Mouse (Mus musculus): ENCODE measurements around the gene Olfr1221. TPM values are rescaled to one million over a fixed set of nuclear protein-coding genes. Genes with fewer than 3 reads are reported as not detected.
"Not testable (repeated sequence)": the region's sequence is repeated elsewhere in the genome, so short reads cannot be mapped to it uniquely, and the experiment has no call there.

Olfr1221 gene
- not detected in 2 replicates for polyA plus RNA-seq (2015; fragmentation: Nextera tagmentation; extraction: Ambion mirVana)

- Histone ChIP-seq H3K4me1 (ENCODE audit: control insufficient read depth, insufficient read depth, low read length) (no peaks in the 10 kb centered on the region), H3K27me3 (replicated peaks; ENCODE audit: control insufficient read depth, insufficient read depth, low read length) (no peaks in the 10 kb centered on the region), H3K9ac (ENCODE audit: low read depth, low read length) (no peak within 1 kb of the TSS), H3K4me2 (ENCODE audit: low read depth, low read length) (no peak within 1 kb of the TSS), H3K27ac (ENCODE audit: low read length) (no peak within 1 kb of the TSS), H3K4me3 (ENCODE audit: low read length) (no peak within 1 kb of the TSS), H3K36me3 (ENCODE audit: control insufficient read depth, insufficient read depth, low read length) (no peaks in the 10 kb centered on the region), H3K9me3 (ENCODE audit: control insufficient read depth, low read length) (no peaks in the 10 kb centered on the region)
- ATAC-seq: no peak
- WGBS: 78% methylated on average over 2 of the region's 2 CpGs
Observed at GRCm38 (mm10) chr2:89117183-89117582, at the start of gene Olfr1221. TSS of gene Olfr1221 (minus strand) at chr2:89117283.

GRCm38 (mm10) chr2:89164711-89165110 lies 47.6 kb upstream of the Olfr1221 start:
- H3K27ac ChIP-seq (ENCODE audit: low read length); H3K27me3 ChIP-seq (replicated peaks; ENCODE audit: control insufficient read depth, insufficient read depth, low read length); H3K4me2 ChIP-seq (ENCODE audit: low read depth, low read length); ATAC-seq; H3K9ac ChIP-seq (ENCODE audit: low read depth, low read length); H3K4me3 ChIP-seq (ENCODE audit: low read length); H3K4me1 ChIP-seq (ENCODE audit: control insufficient read depth, insufficient read depth, low read length); H3K9me3 ChIP-seq (ENCODE audit: control insufficient read depth, low read length); H3K36me3 ChIP-seq (ENCODE audit: control insufficient read depth, insufficient read depth, low read length): not testable (repeated sequence)
- WGBS: 88% methylated on average over 4 of the region's 4 CpGs

GRCm38 (mm10) chr2:89163991-89164390 lies 46.9 kb upstream of the Olfr1221 start, which contains the start of gene Olfr1224-ps1:
TSS of gene Olfr1224-ps1 (minus strand) at chr2:89164091.
- not testable (repeated sequence) for H3K9ac ChIP-seq (ENCODE audit: low read depth, low read length); H3K9me3 ChIP-seq (ENCODE audit: control insufficient read depth, low read length); H3K4me3 ChIP-seq (ENCODE audit: low read length); ATAC-seq; H3K4me2 ChIP-seq (ENCODE audit: low read depth, low read length); H3K27me3 ChIP-seq (replicated peaks; ENCODE audit: control insufficient read depth, insufficient read depth, low read length); H3K27ac ChIP-seq (ENCODE audit: low read length); H3K36me3 ChIP-seq (ENCODE audit: control insufficient read depth, insufficient read depth, low read length); H3K4me1 ChIP-seq (ENCODE audit: control insufficient read depth, insufficient read depth, low read length)
- 90% methylated on average over 8 of the region's 8 CpGs for WGBS

GRCm38 (mm10) chr2:89151460-89151859 lies 34.4 kb upstream of the Olfr1221 start, which contains the start of gene Olfr1223:
TSS of gene Olfr1223 (minus strand) at chr2:89151560.
- H3K27me3 ChIP-seq (replicated peaks; ENCODE audit: control insufficient read depth, insufficient read depth, low read length): no peaks in the 10 kb centered on the region
- 63% methylated on average over 1 of the region's 1 CpGs for WGBS
- no peaks in the 10 kb centered on the region for H3K36me3 ChIP-seq (ENCODE audit: control insufficient read depth, insufficient read depth, low read length)
- no peak within 1 kb of the TSS for H3K27ac ChIP-seq (ENCODE audit: low read length)
- no peak within 1 kb of the TSS for H3K4me2 ChIP-seq (ENCODE audit: low read depth, low read length)
- H3K9me3 ChIP-seq (ENCODE audit: control insufficient read depth, low read length): no peaks in the 10 kb centered on the region
- H3K4me3 ChIP-seq (ENCODE audit: low read length): no peak within 1 kb of the TSS
- no peak for ATAC-seq
- H3K4me1 ChIP-seq (ENCODE audit: control insufficient read depth, insufficient read depth, low read length): no peaks in the 10 kb centered on the region
- H3K9ac ChIP-seq (ENCODE audit: low read depth, low read length): no peak within 1 kb of the TSS

- H3K4me3 ChIP-seq (ENCODE audit: low read length): no peak within 1 kb of the TSS
- no peak within 1 kb of the TSS for H3K4me2 ChIP-seq (ENCODE audit: low read depth, low read length)
- no peak within 1 kb of the TSS for H3K27ac ChIP-seq (ENCODE audit: low read length)
- no peak for ATAC-seq
- H3K4me1 ChIP-seq (ENCODE audit: control insufficient read depth, insufficient read depth, low read length): no peaks in the 10 kb centered on the region
- H3K36me3 ChIP-seq (ENCODE audit: control insufficient read depth, insufficient read depth, low read length): no peaks in the 10 kb centered on the region
- H3K27me3 ChIP-seq (replicated peaks; ENCODE audit: control insufficient read depth, insufficient read depth, low read length): no peaks in the 10 kb centered on the region
- no peak within 1 kb of the TSS for H3K9ac ChIP-seq (ENCODE audit: low read depth, low read length)
- whole genome bisulfite sequencing: 63% methylated on average over 3 of the region's 3 CpGs
- H3K9me3 ChIP-seq (ENCODE audit: control insufficient read depth, low read length): no peaks in the 10 kb centered on the region
Observed at GRCm38 (mm10) chr2:89132954-89133353, 15.9 kb upstream of the Olfr1221 start, which contains the start of gene Olfr1222. TSS of gene Olfr1222 (minus strand) at chr2:89133054.

GRCm38 (mm10) chr2:89106735-89107134 lies 10.3 kb downstream of the Olfr1221 start, which contains the start of gene Olfr1220:
TSS of gene Olfr1220 (minus strand) at chr2:89106835.
- no peak within 1 kb of the TSS for H3K9ac ChIP-seq (ENCODE audit: low read depth, low read length)
- H3K4me1 ChIP-seq (ENCODE audit: control insufficient read depth, insufficient read depth, low read length): no peaks in the 10 kb centered on the region
- H3K9me3 ChIP-seq (ENCODE audit: control insufficient read depth, low read length): no peaks in the 10 kb centered on the region
- no peak within 1 kb of the TSS for H3K4me3 ChIP-seq (ENCODE audit: low read length)
- no peak for ATAC-seq
- WGBS: 67% methylated on average over 3 of the region's 3 CpGs
- no peak within 1 kb of the TSS for H3K27ac ChIP-seq (ENCODE audit: low read length)
- no peaks in the 10 kb centered on the region for H3K27me3 ChIP-seq (replicated peaks; ENCODE audit: control insufficient read depth, insufficient read depth, low read length)
- no peak within 1 kb of the TSS for H3K4me2 ChIP-seq (ENCODE audit: low read depth, low read length)
- no peaks in the 10 kb centered on the region for H3K36me3 ChIP-seq (ENCODE audit: control insufficient read depth, insufficient read depth, low read length)

GRCm38 (mm10) chr2:89105651-89106050 lies 11.4 kb downstream of the Olfr1221 start:
- no peak for ATAC-seq

GRCm38 (mm10) chr2:89093848-89094247 lies 23.2 kb downstream of the Olfr1221 start:
- Histone ChIP-seq H3K4me3 (ENCODE audit: low read length) (no peak overlapping the region), H3K36me3 (ENCODE audit: control insufficient read depth, insufficient read depth, low read length) (no peaks in the 10 kb centered on the region), H3K4me2 (ENCODE audit: low read depth, low read length) (no peak overlapping the region), H3K9ac (ENCODE audit: low read depth, low read length) (no peak overlapping the region), H3K9me3 (ENCODE audit: control insufficient read depth, low read length) (no peaks in the 10 kb centered on the region), H3K4me1 (ENCODE audit: control insufficient read depth, insufficient read depth, low read length) (no peaks in the 10 kb centered on the region), H3K27ac (ENCODE audit: low read length) (no peak overlapping the region), H3K27me3 (replicated peaks; ENCODE audit: control insufficient read depth, insufficient read depth, low read length) (no peaks in the 10 kb centered on the region)
- 97% methylated on average over 1 of the region's 1 CpGs for whole genome bisulfite sequencing
- ATAC-seq: no peak

More at GRCm38 (mm10) chr2:89105651-89106050, 11.4 kb downstream of the Olfr1221 start:
- Histone ChIP-seq H3K4me3 (ENCODE audit: low read length) (no peak overlapping the region), H3K4me1 (ENCODE audit: control insufficient read depth, insufficient read depth, low read length) (no peaks in the 10 kb centered on the region), H3K27ac (ENCODE audit: low read length) (no peak overlapping the region), H3K9ac (ENCODE audit: low read depth, low read length) (no peak overlapping the region), H3K36me3 (ENCODE audit: control insufficient read depth, insufficient read depth, low read length) (no peaks in the 10 kb centered on the region), H3K27me3 (replicated peaks; ENCODE audit: control insufficient read depth, insufficient read depth, low read length) (no peaks in the 10 kb centered on the region), H3K4me2 (ENCODE audit: low read depth, low read length) (no peak overlapping the region), H3K9me3 (ENCODE audit: control insufficient read depth, low read length) (no peaks in the 10 kb centered on the region)

GRCm38 (mm10) chr2:89083413-89083812 lies 33.7 kb downstream of the Olfr1221 start, which contains the start of gene Olfr1219:
TSS of gene Olfr1219 (minus strand) at chr2:89083513.
- Histone ChIP-seq H3K27me3 (replicated peaks; ENCODE audit: control insufficient read depth, insufficient read depth, low read length) (no peaks in the 10 kb centered on the region), H3K4me3 (ENCODE audit: low read length) (no peak within 1 kb of the TSS), H3K9me3 (ENCODE audit: control insufficient read depth, low read length) (no peaks in the 10 kb centered on the region), H3K4me1 (ENCODE audit: control insufficient read depth, insufficient read depth, low read length) (no peaks in the 10 kb centered on the region), H3K36me3 (ENCODE audit: control insufficient read depth, insufficient read depth, low read length) (no peaks in the 10 kb centered on the region), H3K9ac (ENCODE audit: low read depth, low read length) (no peak within 1 kb of the TSS), H3K4me2 (ENCODE audit: low read depth, low read length) (no peak within 1 kb of the TSS), H3K27ac (ENCODE audit: low read length) (no peak within 1 kb of the TSS)
- 71% methylated on average over 1 of the region's 1 CpGs for WGBS
- ATAC-seq: no peak

GRCm38 (mm10) chr2:89081487-89081886 lies 35.6 kb downstream of the Olfr1221 start:
- no peak overlapping the region for H3K27ac ChIP-seq (ENCODE audit: low read length)
- no peaks in the 10 kb centered on the region for H3K36me3 ChIP-seq (ENCODE audit: control insufficient read depth, insufficient read depth, low read length)
- ATAC-seq: no peak
- H3K4me1 ChIP-seq (ENCODE audit: control insufficient read depth, insufficient read depth, low read length): no peaks in the 10 kb centered on the region
- no peaks in the 10 kb centered on the region for H3K9me3 ChIP-seq (ENCODE audit: control insufficient read depth, low read length)
- no peak overlapping the region for H3K4me3 ChIP-seq (ENCODE audit: low read length)
- H3K4me2 ChIP-seq (ENCODE audit: low read depth, low read length): no peak overlapping the region
- no peak overlapping the region for H3K9ac ChIP-seq (ENCODE audit: low read depth, low read length)
- H3K27me3 ChIP-seq (replicated peaks; ENCODE audit: control insufficient read depth, insufficient read depth, low read length): no peaks in the 10 kb centered on the region

Measured in intestine, embryonic 16.5 days (tissue).